Mouse (Mus musculus): ENCODE results near the gene Zfp617.
"Not testable (repeated sequence)": the region's sequence is repeated elsewhere in the genome, so short reads cannot be mapped to it uniquely, and the experiment has no call there.

Gene Zfp617

DNA sequence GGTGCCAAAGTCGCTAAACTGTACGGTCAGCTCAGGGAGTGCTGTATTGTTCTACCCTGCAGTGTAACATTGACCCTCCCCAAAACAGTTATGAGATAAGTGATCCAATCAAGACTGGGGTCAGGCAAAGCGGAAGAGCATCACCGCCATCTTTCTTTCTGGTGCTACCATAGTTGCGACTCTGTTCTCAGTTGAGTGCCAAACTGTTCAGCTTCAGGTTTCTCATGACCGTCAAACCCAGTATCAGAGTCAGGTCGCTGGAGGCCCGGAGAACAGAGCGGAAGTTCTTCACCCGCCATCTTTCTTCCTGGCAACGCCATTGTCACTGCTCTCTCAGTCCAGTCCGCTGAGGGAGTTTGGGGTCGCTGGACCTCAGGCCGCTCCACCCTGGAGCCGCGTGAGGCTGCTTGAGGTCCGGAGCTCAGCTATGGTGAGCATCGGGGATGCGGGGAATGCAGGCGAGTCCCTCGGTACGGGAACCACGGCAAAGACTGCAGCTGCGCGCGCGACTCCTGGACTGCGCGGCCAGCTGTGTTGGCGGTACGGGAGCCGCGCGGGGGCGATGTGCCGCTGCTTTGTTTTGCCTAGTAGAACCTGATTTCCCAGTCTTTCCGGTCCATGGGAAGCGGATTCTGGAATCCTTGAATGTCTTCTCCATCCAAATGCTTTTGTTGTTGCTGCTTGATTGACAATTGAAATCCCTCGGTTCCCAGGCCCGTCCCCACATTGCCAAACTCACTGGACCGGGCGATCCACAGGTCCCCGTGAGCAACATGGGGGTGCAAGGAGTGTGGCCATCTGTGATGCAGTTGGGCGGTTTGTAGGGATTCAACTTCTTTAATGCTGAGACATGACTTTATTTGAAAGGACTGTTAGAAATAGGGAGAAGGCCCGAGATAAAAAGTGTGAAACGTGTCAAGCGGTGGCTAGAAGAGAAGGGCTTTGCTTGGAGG is at the start of gene Zfp617, which contains the start of gene Zfp882:
Zfp617 (plus strand) TSS at position 327 of the 953 bp plus-strand sequence.
Zfp882 (plus strand) TSS at position 300 of the 953 bp plus-strand sequence.
- in situ Hi-C loops (cut with MboI; ENCODE audit: low sequenced_read_pairs) = no loop called here

DNA sequence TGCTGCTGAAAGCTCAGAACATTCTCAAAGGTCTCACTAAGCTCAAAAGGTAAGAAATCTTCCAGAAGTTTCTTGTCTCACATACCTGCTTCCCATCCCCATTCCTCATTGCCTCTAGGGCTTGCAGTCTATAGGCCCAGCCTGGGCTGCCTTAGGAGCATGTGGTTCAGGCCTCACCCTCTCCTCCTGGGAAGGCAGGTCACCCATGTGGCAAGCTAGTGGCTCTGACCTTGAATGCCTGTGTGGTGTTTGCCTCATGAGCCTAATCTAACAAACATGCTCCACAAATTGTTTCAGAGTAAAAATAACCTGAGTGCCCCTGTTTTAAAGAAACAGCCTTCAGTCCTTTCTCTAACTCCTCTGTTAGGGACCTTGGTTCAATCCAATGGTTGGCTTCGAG is 46.9 kb upstream of the Zfp617 start:
- in situ Hi-C loops (cut with MboI; ENCODE audit: low sequenced_read_pairs) = not testable (repeated sequence)

DNA sequence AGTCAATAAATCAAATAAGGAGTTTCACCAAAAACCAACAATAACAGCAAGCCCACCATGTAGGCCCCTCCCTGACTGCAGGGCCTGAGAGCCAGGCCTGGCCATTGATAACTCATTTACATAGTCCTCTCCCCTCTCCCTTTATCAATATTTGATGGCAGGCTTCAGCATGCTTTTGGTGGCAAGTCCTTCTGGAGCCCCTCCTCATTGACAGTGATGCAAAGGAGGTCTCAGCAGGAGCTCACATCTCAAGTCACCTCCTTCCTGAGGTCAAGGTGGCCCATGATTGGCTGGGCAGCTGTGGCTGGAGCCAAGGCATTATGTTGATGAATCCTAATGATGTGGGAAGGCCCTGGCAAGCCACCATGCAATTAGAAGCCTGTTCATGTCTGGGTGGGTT is 46.4 kb upstream of the Zfp617 start:
- in situ Hi-C loops (cut with MboI; ENCODE audit: low sequenced_read_pairs) = not testable (repeated sequence)

GRCm38 (mm10) chr8:71881618-71882274 is 26.7 kb upstream of the Zfp617 start, which contains the start of gene Zfp709:
TSS of gene Zfp709 (plus strand) at chr8:71882019.
- in situ Hi-C loops (cut with MboI; ENCODE audit: low sequenced_read_pairs) = no loop called here

GRCm38 (mm10) chr8:71900666-71901065 is 7.8 kb upstream of the Zfp617 start:
- in situ Hi-C loops (cut with MboI; ENCODE audit: low sequenced_read_pairs) = not testable (repeated sequence)

- in situ Hi-C loops (cut with MboI; ENCODE audit: low sequenced_read_pairs) = not testable (repeated sequence)
Measured at GRCm38 (mm10) chr8:71903084-71903483, 5.4 kb upstream of the Zfp617 start.

- in situ Hi-C loops (cut with MboI; ENCODE audit: low sequenced_read_pairs) = no loop called here
Measured at GRCm38 (mm10) chr8:71906809-71907208, 1.6 kb upstream of the Zfp617 start.

DNA sequence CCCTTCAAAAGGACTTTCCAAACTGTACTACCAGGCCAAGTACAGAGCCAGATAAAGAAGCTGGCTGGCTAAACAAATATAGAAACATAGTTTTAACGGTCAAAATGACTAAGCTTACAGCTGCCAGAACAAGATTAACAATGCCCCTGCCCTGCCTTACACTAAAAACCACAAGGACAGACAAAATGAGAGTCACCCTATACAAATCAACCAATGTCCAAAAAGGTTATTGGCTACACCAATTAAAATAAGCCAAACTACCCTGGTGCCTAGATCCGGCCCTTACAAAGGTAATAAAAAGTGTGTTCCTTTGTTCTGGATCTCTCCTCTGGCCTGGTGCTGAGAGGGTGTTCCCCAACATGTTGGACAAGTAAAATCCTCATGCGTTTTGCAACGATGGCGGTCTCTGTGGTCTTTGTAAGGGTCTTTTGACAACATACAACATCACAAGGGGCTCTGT is 607 bp upstream of the Zfp617 start:
- in situ Hi-C loops (cut with MboI; ENCODE audit: low sequenced_read_pairs) = no loop called here

DNA sequence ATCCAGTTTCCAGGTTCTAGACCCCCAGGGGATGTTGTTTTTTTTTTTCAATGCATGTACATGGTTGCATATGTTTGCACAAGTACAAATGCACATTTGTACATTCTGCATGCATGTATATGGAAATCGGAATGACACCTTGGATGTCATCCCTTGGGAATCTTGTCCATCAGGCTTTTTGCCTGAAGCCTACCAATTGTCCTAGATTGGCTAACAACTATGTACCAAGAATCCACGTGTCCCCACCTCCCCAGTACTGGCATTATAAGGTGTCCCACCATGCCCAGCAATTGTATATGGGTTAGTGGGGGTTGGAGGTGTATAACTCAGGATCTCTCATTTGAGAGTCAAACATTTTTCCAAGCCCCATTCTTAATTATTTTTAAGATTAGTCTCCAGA is 3.9 kb downstream of the Zfp617 start:
- in situ Hi-C loops (cut with MboI; ENCODE audit: low sequenced_read_pairs) = no loop called here

DNA sequence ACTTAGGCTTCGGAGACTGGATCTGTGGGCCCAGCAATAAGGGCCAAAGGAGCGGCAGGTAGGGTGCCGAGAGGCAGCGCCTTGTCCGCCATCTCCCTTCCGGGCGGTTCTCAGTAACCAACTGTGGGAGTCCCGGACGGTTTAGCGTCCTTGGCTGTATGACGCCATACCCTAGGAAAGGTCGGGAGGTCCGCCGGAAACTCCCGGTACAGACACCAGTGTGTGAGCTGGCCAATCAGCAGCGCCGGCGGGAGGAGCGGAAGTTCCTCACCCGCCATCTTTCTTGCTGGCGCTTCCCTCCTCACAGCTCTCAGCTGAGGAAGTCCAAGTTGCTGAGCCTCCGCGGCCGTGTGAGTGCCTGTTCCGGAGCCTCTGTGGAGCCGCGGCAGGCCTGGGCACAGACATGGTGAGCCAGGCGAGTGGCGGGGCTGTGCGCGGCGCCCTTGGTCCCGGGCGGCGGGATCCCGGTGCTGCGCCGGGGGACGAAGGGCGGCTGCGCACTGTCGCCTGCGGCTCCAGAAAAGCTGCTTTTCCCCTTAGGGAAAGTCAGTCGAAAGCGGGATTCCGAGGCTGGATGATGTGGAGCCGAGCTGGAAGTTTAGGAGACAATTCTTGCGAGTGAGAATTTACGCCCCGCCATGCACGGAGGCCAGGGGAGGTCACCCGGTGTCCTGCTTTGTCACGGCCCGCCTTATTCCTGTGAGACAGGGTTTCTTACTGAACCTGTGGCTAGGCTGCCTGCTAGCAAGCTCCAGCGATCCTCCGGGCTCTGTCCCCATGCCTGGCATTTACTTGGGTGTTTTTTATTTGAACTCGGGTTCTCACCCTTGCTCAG is 14.3 kb downstream of the Zfp617 start:
- in situ Hi-C loops (cut with MboI; ENCODE audit: low sequenced_read_pairs) = no loop called here

DNA sequence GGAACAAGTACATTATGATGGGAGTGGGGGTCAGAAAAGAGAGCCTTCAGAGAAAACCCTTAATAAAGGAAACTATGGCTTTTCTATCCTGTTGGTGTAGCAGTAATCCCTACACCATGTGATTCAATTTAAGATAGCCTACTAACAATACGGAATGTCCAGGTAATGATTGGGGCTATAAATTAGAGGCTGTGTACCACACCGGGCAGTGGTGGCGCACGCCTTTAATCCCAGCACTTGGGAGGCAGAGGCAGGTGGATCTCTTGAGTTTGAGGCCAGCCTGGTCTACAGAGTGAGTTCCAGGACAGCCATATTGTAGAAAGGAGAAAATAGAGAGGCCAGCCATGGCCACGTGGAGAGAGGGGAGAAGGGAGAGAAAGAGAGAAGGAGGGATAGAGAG is 17.4 kb downstream of the Zfp617 start:
- in situ Hi-C loops (cut with MboI; ENCODE audit: low sequenced_read_pairs) = no loop called here

DNA sequence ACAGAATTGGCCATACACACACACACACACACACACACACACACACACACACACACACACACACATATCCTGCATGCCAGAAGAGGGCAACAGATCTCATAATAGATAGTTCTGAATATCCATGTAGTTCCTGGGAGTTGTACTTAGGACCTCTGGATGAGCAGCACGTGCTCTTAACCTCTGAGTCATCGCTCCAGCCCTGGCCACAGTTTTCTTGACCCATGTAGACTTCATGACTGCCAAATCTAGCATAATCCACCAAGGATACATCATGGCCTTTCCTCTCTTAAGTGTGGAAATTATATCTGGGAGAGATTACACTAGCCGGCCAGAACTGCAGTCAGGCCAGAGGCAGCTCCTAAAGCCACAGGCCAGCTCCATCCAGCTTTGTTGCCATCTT is 18.1 kb downstream of the Zfp617 start:
- in situ Hi-C loops (cut with MboI; ENCODE audit: low sequenced_read_pairs) = no loop called here

DNA sequence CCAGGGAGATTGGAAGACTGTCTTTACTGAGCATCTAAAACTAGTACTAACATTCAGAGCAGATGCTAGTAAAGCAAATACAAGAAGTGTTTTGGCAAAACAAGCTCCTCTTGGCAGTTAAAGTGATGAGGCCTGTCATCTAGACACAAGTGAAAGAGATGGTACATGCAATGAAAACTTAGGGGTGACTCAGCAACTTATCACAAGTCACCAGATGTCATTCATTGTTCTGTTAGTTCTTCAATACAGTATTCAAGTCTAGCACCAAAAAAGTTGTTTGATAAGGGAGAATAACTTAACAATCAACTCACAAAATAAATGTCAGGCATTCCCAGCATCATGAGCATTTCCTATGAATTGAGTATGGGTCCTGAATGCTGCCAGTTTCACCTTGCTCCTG is 19.3 kb downstream of the Zfp617 start:
- in situ Hi-C loops (cut with MboI; ENCODE audit: low sequenced_read_pairs) = no loop called here

DNA sequence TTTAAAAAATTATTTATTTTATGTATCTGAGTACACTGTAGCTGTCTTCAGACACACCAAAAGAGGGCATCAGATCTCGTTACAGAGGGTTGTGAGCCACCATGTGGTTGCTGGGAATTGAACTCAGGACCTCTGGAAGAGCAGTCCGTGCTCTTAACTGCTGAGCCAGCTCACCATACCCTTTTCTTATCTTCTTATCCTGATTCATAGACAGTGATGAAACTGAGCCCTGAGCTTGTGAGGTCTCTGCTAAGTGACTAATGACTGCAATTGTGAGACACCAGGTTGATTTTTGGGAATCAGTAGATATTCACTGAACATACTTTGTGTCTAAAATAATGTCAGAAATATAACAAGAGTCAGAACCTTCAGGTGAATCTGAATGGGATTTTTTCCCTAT is 29.6 kb downstream of the Zfp617 start:
- in situ Hi-C loops (cut with MboI; ENCODE audit: low sequenced_read_pairs) = not testable (repeated sequence)

DNA sequence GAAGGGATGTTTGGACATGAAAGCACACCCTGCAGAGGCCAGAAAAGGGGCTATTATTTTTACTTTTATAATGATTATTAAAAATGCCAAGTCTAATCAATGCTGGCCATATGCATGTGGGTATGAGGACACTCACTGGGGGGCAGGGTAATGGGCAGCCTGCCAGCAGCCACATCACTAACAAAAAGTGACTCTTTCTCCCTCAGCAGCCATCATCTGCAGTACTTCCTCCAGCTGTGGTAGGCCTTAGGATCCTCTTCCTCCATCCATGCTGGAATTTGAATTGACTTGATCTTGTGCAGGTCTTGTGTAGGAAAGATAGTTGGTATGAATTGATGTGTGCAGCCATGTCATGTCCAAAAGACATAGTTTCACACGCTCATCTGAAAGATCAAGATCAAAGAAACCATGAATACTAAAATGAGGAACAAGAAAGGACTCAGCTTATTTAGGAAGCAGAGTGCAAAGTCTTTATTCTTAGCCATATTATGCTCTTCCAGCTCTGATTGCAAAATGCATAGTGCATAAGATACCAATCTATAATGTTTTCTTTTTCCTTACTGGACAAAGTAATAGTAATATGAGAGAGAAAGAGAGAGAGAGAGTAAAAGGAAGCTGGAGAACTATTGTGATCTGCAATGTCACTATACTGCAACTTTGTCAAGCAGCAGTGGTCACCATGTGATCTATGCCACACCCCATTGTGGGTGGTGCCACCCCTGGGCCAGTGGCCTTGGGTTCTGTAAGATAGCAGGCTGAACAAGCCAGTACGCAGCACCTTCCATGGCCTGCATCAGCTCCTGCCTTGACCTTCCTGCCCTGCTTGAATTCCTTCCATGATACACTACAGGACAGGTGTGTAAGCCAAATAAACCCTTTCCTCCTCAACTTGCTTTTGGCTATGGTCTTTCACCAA is 32.1 kb downstream of the Zfp617 start:
- in situ Hi-C loops (cut with MboI; ENCODE audit: low sequenced_read_pairs) = no loop called here

- in situ Hi-C loops (cut with MboI; ENCODE audit: low sequenced_read_pairs) = no loop called here
Measured at GRCm38 (mm10) chr8:71941776-71942175, 33.3 kb downstream of the Zfp617 start.

- in situ Hi-C loops (cut with MboI; ENCODE audit: low sequenced_read_pairs) = no loop called here
Measured at GRCm38 (mm10) chr8:71948624-71949023, 40.2 kb downstream of the Zfp617 start.

DNA sequence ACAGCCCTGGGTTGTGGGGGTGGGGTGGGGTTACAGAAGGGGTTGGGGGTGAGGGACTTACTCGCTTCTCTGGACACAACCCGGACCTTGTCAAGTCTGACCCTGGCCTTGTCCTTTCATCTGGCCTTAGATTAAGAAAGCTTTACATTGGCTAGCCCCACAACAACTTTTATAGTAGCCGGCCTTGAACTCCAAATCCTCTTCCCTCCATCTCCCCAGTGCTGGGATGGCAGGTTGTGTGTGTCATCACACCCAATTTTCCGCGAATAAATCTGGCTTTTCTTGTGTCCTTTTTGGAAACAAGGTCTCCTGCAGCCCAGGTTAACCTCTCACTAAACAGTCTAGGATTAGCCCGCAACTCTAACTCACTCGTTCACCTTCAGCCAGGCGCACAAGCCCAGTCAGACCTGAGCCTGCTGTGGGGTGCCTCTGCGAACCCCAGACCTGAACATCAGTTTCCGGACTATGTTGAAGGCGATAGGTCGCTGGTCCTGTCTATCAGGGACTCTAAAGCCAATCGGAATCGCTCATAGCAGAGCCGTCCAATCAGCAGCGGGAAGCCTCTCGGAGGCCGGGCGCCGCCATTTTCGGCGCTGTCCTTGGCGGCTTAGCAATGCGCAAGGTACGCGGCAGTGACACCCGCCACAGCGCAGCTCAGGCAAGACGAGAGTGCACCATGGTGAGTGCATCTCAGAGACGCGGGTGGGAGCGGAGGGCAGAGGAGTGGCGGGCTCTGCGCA is 42.2 kb downstream of the Zfp617 start, which contains the start of gene Zfp961:
Zfp961 (plus strand) TSS at position 557 of the 740 bp plus-strand sequence.
- in situ Hi-C loops (cut with MboI; ENCODE audit: low sequenced_read_pairs) = no loop called here
